ENCODE assay signal across 8 mouse cellular contexts in genomic region chr12:59011844-59012709, GRCm38 (mm10). TPM values are rescaled to one million over a fixed set of nuclear protein-coding genes. Genes with fewer than 3 reads are reported as not detected.
DNase-seq lines count a peak whose midpoint lies in the region; ATAC-seq and TF ChIP-seq lines count a peak whose summit lies in the region.

Gene Sec23a (minus strand): TSS chr12:59012017.

- under 1% methylated on average over 48 of the region's 48 CpGs for WGBS in forebrain, embryonic 16.5 days
- WGBS in lung, embryonic 14.5 days: 1% methylated on average over 48 of the region's 48 CpGs
- WGBS in olfactory bulb, adult 2 months: under 1% methylated on average over 47 of the region's 48 CpGs
- WGBS in thymus, adult 2 months: under 1% methylated on average over 48 of the region's 48 CpGs

- no peaks in the 10 kb centered on the region for H3K9me3 ChIP-seq in ES-E14 (ENCODE audit: control insufficient read depth, insufficient read depth, low read depth, low read length)
- H3K9me3 ChIP-seq in forebrain, embryonic 16.5 days (ENCODE audit: control insufficient read depth, low read length): no peaks in the 10 kb centered on the region
- H3K9me3 ChIP-seq in lung, embryonic 14.5 days (ENCODE audit: low read depth, low read length): no peaks in the 10 kb centered on the region

- H3K4me3 ChIP-seq in ES-E14 (ENCODE audit: insufficient read depth in 1 of 2, low read depth in 1 of 2, low read length in 2 of 2, poor library complexity in 1 of 2, severe bottlenecking in 1 of 2): peak within 1 kb of the TSS; percentile 76 to 99
- H3K4me3 ChIP-seq in forebrain, embryonic 16.5 days (replicated peaks; ENCODE audit: low read length): peak within 1 kb of the TSS; percentile 94
- peak within 1 kb of the TSS; percentile 80 for H3K4me3 ChIP-seq in layer of hippocampus, adult 2 months
- peak within 1 kb of the TSS; percentile 78 for H3K4me3 ChIP-seq in lung, embryonic 14.5 days (ENCODE audit: low read depth, low read length)
- peak within 1 kb of the TSS; percentile 57 for H3K4me3 ChIP-seq in olfactory bulb, adult 2 months (ENCODE audit: insufficient read depth, low read depth, low read length)
- H3K4me3 ChIP-seq in thymus, adult 2 months (ENCODE audit: control insufficient read depth, insufficient read depth, low read length): peak within 1 kb of the TSS; percentile 84

- no peak within 1 kb of the TSS; the same call in 1 of the 2 replicates for H3K27ac ChIP-seq in ES-E14 (ENCODE audit: insufficient read depth, low read depth, low read length, poor library complexity, severe bottlenecking)
- H3K27ac ChIP-seq in forebrain, embryonic 16.5 days (ENCODE audit: low read length): peak within 1 kb of the TSS; percentile 82
- H3K27ac ChIP-seq in layer of hippocampus, adult 2 months: peak within 1 kb of the TSS; percentile 95
- H3K27ac ChIP-seq in lung, embryonic 14.5 days (ENCODE audit: low read depth): peak within 1 kb of the TSS; percentile 89
- peak within 1 kb of the TSS; percentile 5; the same call in 1 of the 2 replicates for H3K27ac ChIP-seq in olfactory bulb, adult 2 months (ENCODE audit: insufficient read depth, low read depth, low read length)
- H3K27ac ChIP-seq in thymus, adult 2 months (ENCODE audit: control insufficient read depth, insufficient read depth, low read length): peak within 1 kb of the TSS; percentile 34

- peaks cover 3% of the 10 kb centered on the region; the same call in 1 of the 2 replicates for H3K36me3 ChIP-seq in ES-E14 (ENCODE audit: control insufficient read depth, insufficient read depth, low read length, poor library complexity, severe bottlenecking)
- peaks cover under 1% of the 10 kb centered on the region for H3K36me3 ChIP-seq in forebrain, embryonic 16.5 days (ENCODE audit: control insufficient read depth, insufficient read depth)
- H3K36me3 ChIP-seq in lung, embryonic 14.5 days (ENCODE audit: insufficient read depth): peaks cover 7% of the 10 kb centered on the region
- H3K36me3 ChIP-seq in thymus, adult 2 months (ENCODE audit: control insufficient read depth, insufficient read depth, low read length): no peaks in the 10 kb centered on the region; the same call in 1 of the 2 replicates

- intact Hi-C loops in heart, postnatal 36 days (cut with DNase I): loop anchor here (2.0 to 5.0 kb wide), 3 partner anchors 55 to 205 kb away; partner anchors contain the start of genes Fbxo33 and Pnn

- H3K4me2 ChIP-seq in forebrain, embryonic 16.5 days (ENCODE audit: low read length): peak within 1 kb of the TSS; percentile 93
- peak within 1 kb of the TSS; percentile 90 for H3K4me2 ChIP-seq in lung, embryonic 14.5 days

- peak; percentile 95 for ATAC-seq in forebrain, embryonic 16.5 days
- ATAC-seq in lung, embryonic 14.5 days (ENCODE audit: insufficient read depth): peak; percentile 97

- TF ChIP-seq POLR2A in olfactory bulb, adult 2 months (IDR thresholded peaks at IDR 0.05; ENCODE audit: insufficient read depth, low read depth, low read length): peak; percentile 70; the same call in 1 of the 2 replicates
- TF ChIP-seq POLR2A in thymus, adult 2 months (IDR thresholded peaks at IDR 0.05; ENCODE audit: control insufficient read depth, extremely low read depth, insufficient read depth, low read length, poor library complexity): peak; percentile 78

- in situ Hi-C loops in ES-E14 (cut with MboI; ENCODE audit: low sequenced_read_pairs in 2 of 2, unreplicated experiment in 2 of 2): no loop called here

- peak; percentile 99 for DNase-seq in ES-E14 (ENCODE audit: low read depth, low spot score)
- DNase-seq in cerebellum, adult 11-12 months: peak; percentile 99
- peak; percentile 98 for DNase-seq in heart, postnatal 36 days
- peak; percentile 97 to 98 for DNase-seq in layer of hippocampus, adult 2 months (ENCODE audit: low spot score in 2 of 2)
- peak; percentile 98 for DNase-seq in lung, embryonic 14.5 days
- DNase-seq in thymus, adult 2 months: peak; percentile 98

- 0 out of 4 replicates have a peak, but pooled peaks cover 0 to 3% of the 10 kb centered on the region in 2 experiments for H3K4me1 ChIP-seq in ES-E14 (ENCODE audit: control insufficient read depth in 2 of 2, insufficient read depth in 2 of 2, low read length in 2 of 2, poor library complexity in 1 of 2)
- H3K4me1 ChIP-seq in forebrain, embryonic 16.5 days (replicated peaks; ENCODE audit: control insufficient read depth, insufficient read depth, low read length): peaks cover 35% of the 10 kb centered on the region
- H3K4me1 ChIP-seq in lung, embryonic 14.5 days (ENCODE audit: insufficient read depth): peaks cover 14% of the 10 kb centered on the region; the same call in 1 of the 2 replicates
- H3K4me1 ChIP-seq in olfactory bulb, adult 2 months (ENCODE audit: control insufficient read depth, insufficient read depth, low read length): 0 out of 2 replicates have a peak, but pooled peaks cover 5% of the 10 kb centered on the region
- H3K4me1 ChIP-seq in thymus, adult 2 months (replicated peaks; ENCODE audit: control insufficient read depth, insufficient read depth, low read length): no peaks in the 10 kb centered on the region

- no peaks in the 10 kb centered on the region for H3K27me3 ChIP-seq in forebrain, embryonic 16.5 days (replicated peaks; ENCODE audit: control insufficient read depth, insufficient read depth, low read length)
- no peaks in the 10 kb centered on the region for H3K27me3 ChIP-seq in lung, embryonic 14.5 days (ENCODE audit: insufficient read depth, low read length)
- H3K27me3 ChIP-seq in thymus, adult 2 months (ENCODE audit: control insufficient read depth, insufficient read depth, low read length): no peaks in the 10 kb centered on the region

- H3K9ac ChIP-seq in ES-E14 (ENCODE audit: insufficient read depth, low read depth, low read length, poor library complexity, severe bottlenecking): peak within 1 kb of the TSS; percentile 78
- peak within 1 kb of the TSS; percentile 78 for H3K9ac ChIP-seq in forebrain, embryonic 16.5 days (replicated peaks; ENCODE audit: low read depth, low read length)
- H3K9ac ChIP-seq in lung, embryonic 14.5 days: peak within 1 kb of the TSS; percentile 87

- TF ChIP-seq CTCF in layer of hippocampus, adult 2 months (conservative IDR thresholded peaks at IDR 0.05): no peak
- no peak for TF ChIP-seq CTCF in lung, embryonic 14.5 days (IDR thresholded peaks at IDR 0.05; ENCODE audit: low read depth)
- TF ChIP-seq CTCF in olfactory bulb, adult 2 months (IDR thresholded peaks at IDR 0.05; ENCODE audit: insufficient read depth, low read depth, low read length): no peak
- peak; percentile 51; the same call in 1 of the 2 replicates for TF ChIP-seq CTCF in thymus, adult 2 months (IDR thresholded peaks at IDR 0.05; ENCODE audit: borderline replicate concordance, control insufficient read depth, extremely low read depth, insufficient read depth, low read length, poor library complexity)

TF ChIP-seq in ES-E14, 5 proteins besides CTCF, POLR2A, EP300 and RAD21:
- TF ChIP-seq ZC3H11A (IDR thresholded peaks at IDR 0.05; ENCODE audit: borderline replicate concordance, low read depth, low read length): no peak
- no peak for TF ChIP-seq MAFK (IDR thresholded peaks at IDR 0.05; ENCODE audit: insufficient read depth, low read depth, low read length)
- peak; percentile 43 for TF ChIP-seq CHD2 (IDR thresholded peaks at IDR 0.05; ENCODE audit: low read depth, low read length)
- no peak for TF ChIP-seq ZNF384 (IDR thresholded peaks at IDR 0.05; ENCODE audit: low read depth, low read length)
- TF ChIP-seq HCFC1 (IDR thresholded peaks at IDR 0.05; ENCODE audit: borderline replicate concordance, insufficient read depth, low read length): peak; percentile 62; the same call in 1 of the 2 replicates

RNA-seq across cellular contexts. Expression of gene Sec23a, which starts in this region (rescaled TPM):
- total RNA-seq in ES-E14 (2012; rRNA removed): 30.5 and 37.7 TPM in 2 replicates
- polyA plus RNA-seq in forebrain, embryonic 16.5 days (2015; fragmentation: Nextera tagmentation; extraction: Ambion mirVana): 105 and 121 TPM in 2 replicates
- 10 to 100 TPM; 42.5 to 43.8 TPM for total RNA-seq in heart, postnatal 36 days (2021)
- total RNA-seq in layer of hippocampus, adult 2 months (2021): 10 to 100 TPM; 96.2 to 97.7 TPM
- polyA plus RNA-seq in lung, embryonic 14.5 days (2014; fragmentation: Nextera tagmentation; extraction: Ambion mirVana): 73.0 and 79.5 TPM in 2 replicates
- not detected in 2 replicates for polyA plus RNA-seq in olfactory bulb, adult 2 months (2012; ENCODE audit: insufficient read depth, insufficient read length, low replicate concordance, missing spikeins)
- polyA plus RNA-seq in thymus, adult 2 months (2012; rRNA removed): 9.7 and 10.8 TPM in 2 replicates
